Mouse (Mus musculus): ENCODE measurements around the gene Atmin. TPM values are rescaled to one million over a fixed set of nuclear protein-coding genes. Genes with fewer than 3 reads are reported as not detected.

Gene Atmin
- polyA plus RNA-seq (2015; fragmentation: Nextera tagmentation; extraction: Ambion mirVana) = 16.7 and 17.3 TPM in 2 replicates

DNA sequence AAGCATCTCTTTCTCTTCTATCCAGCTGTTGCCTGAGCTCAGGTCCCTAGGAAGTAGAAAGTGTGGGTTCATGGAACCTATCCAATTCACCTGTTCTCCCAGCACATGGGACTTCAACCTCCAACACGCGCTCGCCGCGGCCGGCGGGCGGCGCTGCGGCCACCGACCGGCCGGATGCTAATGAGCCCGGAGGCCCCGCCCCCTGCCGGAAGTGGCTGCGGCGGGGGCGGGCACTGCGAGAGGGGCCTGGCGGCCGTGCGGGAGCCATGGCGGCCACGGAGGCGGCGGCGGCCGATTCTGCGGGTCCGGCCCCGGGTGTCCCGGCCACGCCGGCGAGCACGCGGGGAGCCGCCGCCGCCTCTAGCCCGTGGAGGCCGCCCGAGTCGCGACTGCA is at the start of gene Atmin:
TSS of gene Atmin (plus strand) at position 233 of the 394 bp plus-strand sequence.
- peak within 1 kb of the TSS; percentile 99 for H3K4me3 ChIP-seq
- peak within 1 kb of the TSS; percentile 63; the same call in 1 of the 2 replicates for H3K27ac ChIP-seq (replicated peaks)
- H3K27me3 ChIP-seq = no peaks in the 10 kb centered on the region
- ATAC-seq (replicated peaks) = peak; percentile 90
- H3K9me3 ChIP-seq = no peaks in the 10 kb centered on the region
- peaks cover 10% of the 10 kb centered on the region for H3K4me1 ChIP-seq
- peak within 1 kb of the TSS; percentile 92 for H3K9ac ChIP-seq (replicated peaks)
- H3K36me3 ChIP-seq = no peaks in the 10 kb centered on the region
- under 1% methylated on average over 46 of the region's 46 CpGs for WGBS
- H3K4me2 ChIP-seq (replicated peaks) = peak within 1 kb of the TSS; percentile 78

GRCm38 (mm10) chr8:116893938-116894337 is 49.3 kb upstream of the Atmin start:
- H3K27me3 ChIP-seq = no peaks in the 10 kb centered on the region
- no peak overlapping the region for H3K4me3 ChIP-seq
- H3K9ac ChIP-seq (replicated peaks) = no peak overlapping the region
- no peaks in the 10 kb centered on the region for H3K9me3 ChIP-seq
- 0 out of 2 replicates have a peak, but pooled peaks cover 2% of the 10 kb centered on the region for H3K36me3 ChIP-seq
- H3K4me1 ChIP-seq = no peaks in the 10 kb centered on the region
- 94% methylated on average over 11 of the region's 11 CpGs for WGBS
- ATAC-seq (replicated peaks) = no peak
- no peak overlapping the region for H3K27ac ChIP-seq (replicated peaks)
- no peak overlapping the region for H3K4me2 ChIP-seq (replicated peaks)

- 94% methylated on average over 6 of the region's 6 CpGs for WGBS
Measured at GRCm38 (mm10) chr8:116895521-116895920, 47.7 kb upstream of the Atmin start.

DNA sequence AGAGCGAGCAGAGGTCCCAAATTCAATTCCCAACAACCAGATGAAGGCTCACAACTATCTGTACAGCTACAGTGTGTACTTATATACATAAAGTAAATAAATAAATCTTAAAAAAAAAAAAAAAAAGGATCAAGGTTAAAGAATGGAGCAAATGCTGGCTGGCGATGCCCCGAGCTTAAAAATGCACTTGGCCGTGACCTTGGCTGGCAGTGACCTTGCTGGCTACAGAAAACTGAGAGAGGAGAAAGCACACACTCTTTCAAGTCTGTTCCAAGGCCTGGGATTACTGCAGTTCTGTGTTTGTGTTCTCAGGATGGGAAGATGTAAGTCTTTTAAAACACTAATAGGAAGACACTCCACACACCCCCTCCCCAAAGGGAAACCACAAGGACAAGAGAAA is 38.5 kb upstream of the Atmin start:
- H3K27ac ChIP-seq (replicated peaks) = no peak overlapping the region
- no peaks in the 10 kb centered on the region for H3K9me3 ChIP-seq
- H3K4me3 ChIP-seq = no peak overlapping the region
- no peak overlapping the region for H3K4me2 ChIP-seq (replicated peaks)
- no peak overlapping the region for H3K9ac ChIP-seq (replicated peaks)
- WGBS = 99% methylated on average over 4 of the region's 4 CpGs
- H3K27me3 ChIP-seq = no peaks in the 10 kb centered on the region
- no peak for ATAC-seq (replicated peaks)
- H3K4me1 ChIP-seq = no peaks in the 10 kb centered on the region
- no peaks in the 10 kb centered on the region for H3K36me3 ChIP-seq

More at GRCm38 (mm10) chr8:116895521-116895920, 47.7 kb upstream of the Atmin start:
- Histone ChIP-seq H3K36me3 (0 out of 2 replicates have a peak, but pooled peaks cover 2% of the 10 kb centered on the region), H3K4me2 (replicated peaks) (no peak overlapping the region), H3K4me1 (no peaks in the 10 kb centered on the region), H3K4me3 (no peak overlapping the region), H3K27me3 (no peaks in the 10 kb centered on the region), H3K9me3 (no peaks in the 10 kb centered on the region), H3K9ac (replicated peaks) (no peak overlapping the region), H3K27ac (replicated peaks) (no peak overlapping the region)
- ATAC-seq (replicated peaks) = no peak

DNA sequence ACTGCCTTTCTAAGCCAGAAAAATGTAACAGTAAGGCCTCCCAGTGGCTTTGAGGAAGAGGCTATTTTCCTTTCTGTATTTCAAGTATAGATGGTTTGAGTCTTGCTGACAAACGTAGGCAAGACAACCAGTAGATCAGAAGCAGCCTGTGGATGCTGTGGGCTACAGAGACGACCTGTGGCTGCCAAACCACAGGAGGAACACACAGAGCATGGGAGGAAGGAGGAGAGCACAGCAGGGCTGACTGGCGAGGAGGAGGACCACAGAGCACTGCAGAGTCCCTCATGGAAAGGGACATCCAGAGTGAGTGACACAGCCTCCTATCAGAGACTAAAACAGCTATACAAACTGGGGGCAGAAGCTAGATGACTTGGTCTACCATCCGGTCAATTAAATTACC is 37.9 kb upstream of the Atmin start:
- no peak for ATAC-seq (replicated peaks)
- no peaks in the 10 kb centered on the region for H3K4me1 ChIP-seq
- no peak overlapping the region for H3K9ac ChIP-seq (replicated peaks)
- no peaks in the 10 kb centered on the region for H3K9me3 ChIP-seq
- H3K4me2 ChIP-seq (replicated peaks) = no peak overlapping the region
- no peaks in the 10 kb centered on the region for H3K36me3 ChIP-seq
- no peaks in the 10 kb centered on the region for H3K27me3 ChIP-seq
- 94% methylated on average over 4 of the region's 4 CpGs for WGBS
- H3K4me3 ChIP-seq = no peak overlapping the region
- no peak overlapping the region for H3K27ac ChIP-seq (replicated peaks)

GRCm38 (mm10) chr8:116905836-116906235 is 37.4 kb upstream of the Atmin start:
- Histone ChIP-seq H3K9ac (replicated peaks) (no peak overlapping the region), H3K4me2 (replicated peaks) (no peak overlapping the region), H3K27ac (replicated peaks) (no peak overlapping the region), H3K4me3 (no peak overlapping the region), H3K27me3 (no peaks in the 10 kb centered on the region), H3K36me3 (no peaks in the 10 kb centered on the region), H3K4me1 (no peaks in the 10 kb centered on the region), H3K9me3 (no peaks in the 10 kb centered on the region)
- WGBS = 97% methylated on average over 4 of the region's 4 CpGs
- ATAC-seq (replicated peaks) = no peak

GRCm38 (mm10) chr8:116921005-116921336 is 22.2 kb upstream of the Atmin start:
- Histone ChIP-seq H3K4me3 (peak overlapping the region; percentile 76), H3K27ac (replicated peaks) (peak overlapping the region; percentile 78), H3K36me3 (no peaks in the 10 kb centered on the region), H3K9me3 (no peaks in the 10 kb centered on the region), H3K27me3 (no peaks in the 10 kb centered on the region), H3K9ac (replicated peaks) (peak overlapping the region; percentile 61), H3K4me2 (replicated peaks) (peak overlapping the region; percentile 69), H3K4me1 (peaks cover 10% of the 10 kb centered on the region)
- peak; percentile 67 for ATAC-seq (replicated peaks)
- WGBS = under 1% methylated on average over 22 of the region's 22 CpGs

DNA sequence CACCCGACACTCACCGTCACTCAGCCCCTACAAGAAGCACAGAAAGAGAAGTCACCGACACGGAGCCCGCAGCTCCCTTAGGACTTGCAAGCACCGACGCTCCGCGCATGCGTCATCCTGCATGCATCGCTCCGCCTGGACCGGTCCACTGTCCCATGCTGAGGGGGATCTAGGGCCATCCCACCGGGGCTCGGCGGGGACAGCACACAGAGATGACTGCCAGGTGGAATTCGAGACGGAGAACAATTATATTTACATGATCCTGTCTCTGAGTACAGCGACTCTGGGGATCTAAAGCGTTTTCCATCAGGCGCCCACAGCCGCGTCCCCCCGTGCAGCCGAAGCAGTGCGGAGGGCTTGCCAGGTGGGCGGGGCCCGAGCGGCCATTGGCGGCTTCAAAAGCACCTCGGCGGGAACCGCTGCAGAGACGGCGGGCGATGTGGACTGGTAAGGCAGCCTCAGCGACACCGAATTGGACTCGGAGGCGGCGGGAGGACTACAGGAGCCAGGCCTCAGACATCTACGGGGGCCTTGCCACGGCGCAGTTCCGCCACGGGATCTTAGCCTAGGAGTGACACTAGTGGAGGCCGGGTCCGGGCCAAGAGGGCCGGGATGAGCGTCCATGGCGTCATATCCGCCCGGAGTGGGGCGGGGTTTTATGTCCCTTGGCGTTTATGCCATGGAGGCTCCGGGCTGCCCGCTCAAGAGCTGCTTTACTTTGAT is 21.7 kb upstream of the Atmin start, which contains the start of the genes Cmc2 and Cenpn:
TSS of gene Cmc2 (minus strand) at position 119 of the 723 bp plus-strand sequence.
TSS of gene Cenpn (plus strand) at position 394 of the 723 bp plus-strand sequence.
- no peaks in the 10 kb centered on the region for H3K9me3 ChIP-seq
- peak within 1 kb of the TSS; percentile 76 for H3K4me3 ChIP-seq
- ATAC-seq (replicated peaks) = peak; percentile 97
- H3K27ac ChIP-seq (replicated peaks) = peak within 1 kb of the TSS; percentile 78
- H3K9ac ChIP-seq (replicated peaks) = peak within 1 kb of the TSS; percentile 61
- peaks cover 10% of the 10 kb centered on the region for H3K4me1 ChIP-seq
- under 1% methylated on average over 57 of the region's 57 CpGs for WGBS
- H3K4me2 ChIP-seq (replicated peaks) = peak within 1 kb of the TSS; percentile 69
- H3K36me3 ChIP-seq = no peaks in the 10 kb centered on the region
- no peaks in the 10 kb centered on the region for H3K27me3 ChIP-seq

DNA sequence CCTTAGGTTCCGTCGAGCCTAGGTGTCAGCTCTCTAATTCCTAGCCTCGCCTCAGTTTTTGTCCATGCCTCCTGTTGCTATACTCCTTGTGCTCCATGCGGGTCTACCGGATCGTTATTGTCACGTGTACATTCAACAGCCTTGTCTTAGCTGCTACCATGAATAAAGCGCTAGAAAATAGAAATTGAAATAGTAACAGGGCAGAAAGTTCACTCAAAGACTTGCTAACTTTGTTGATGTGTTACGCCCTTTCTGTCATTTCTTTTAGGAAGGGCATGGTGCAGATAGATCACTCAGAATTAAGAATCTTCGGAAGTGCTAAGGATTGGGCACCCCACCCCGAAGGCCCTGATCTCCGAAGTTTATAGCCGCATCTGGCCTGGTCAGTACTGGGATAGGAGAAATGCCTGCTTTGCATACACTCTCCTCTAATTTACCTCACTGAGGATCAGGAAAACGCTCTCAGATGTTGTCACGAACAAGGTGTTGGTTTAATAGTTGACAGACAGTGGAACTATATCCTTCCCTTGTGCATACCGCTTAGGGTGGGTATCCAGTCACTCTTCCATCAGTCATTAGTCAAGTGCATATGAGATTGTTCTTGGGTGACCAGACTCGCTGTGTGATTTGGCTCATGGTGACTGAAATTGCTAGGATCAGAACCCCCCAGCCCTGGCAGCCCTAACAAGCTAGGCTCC is 21.0 kb upstream of the Atmin start:
- Histone ChIP-seq H3K36me3 (0 out of 2 replicates have a peak, but pooled peaks cover 2% of the 10 kb centered on the region), H3K9me3 (no peaks in the 10 kb centered on the region), H3K27me3 (no peaks in the 10 kb centered on the region), H3K4me2 (replicated peaks) (peak overlapping the region; percentile 69), H3K4me3 (peak overlapping the region; percentile 76), H3K27ac (replicated peaks) (peak overlapping the region; percentile 78), H3K4me1 (peaks cover 10% of the 10 kb centered on the region), H3K9ac (replicated peaks) (peak overlapping the region; percentile 61)
- peak; percentile 24 for ATAC-seq (replicated peaks)
- 33% methylated on average over 17 of the region's 17 CpGs for WGBS

DNA sequence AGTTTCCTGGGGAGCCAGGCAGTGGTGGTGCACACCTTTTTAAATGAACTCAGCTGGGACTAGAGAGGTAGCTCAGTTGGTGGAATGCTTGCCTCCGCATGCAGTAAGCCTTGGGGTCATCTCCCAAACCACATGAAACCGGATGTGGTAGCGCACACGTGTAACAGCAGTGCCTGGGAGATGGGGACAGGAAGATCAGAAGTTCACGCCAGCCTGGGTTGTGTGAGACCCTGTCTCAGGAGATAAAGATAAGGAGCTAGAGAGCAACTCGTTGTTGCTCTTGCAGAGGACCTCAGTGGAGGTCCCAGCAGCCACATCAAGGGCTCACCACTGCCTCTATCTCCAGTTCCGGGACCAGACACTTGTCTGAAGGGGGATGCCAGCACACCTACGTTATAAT is 19.7 kb upstream of the Atmin start:
- Histone ChIP-seq H3K36me3 (peaks cover 2% of the 10 kb centered on the region; the same call in 1 of the 2 replicates), H3K4me1 (peaks cover 10% of the 10 kb centered on the region), H3K4me2 (replicated peaks) (no peak overlapping the region), H3K27ac (replicated peaks) (no peak overlapping the region), H3K9me3 (no peaks in the 10 kb centered on the region), H3K9ac (replicated peaks) (no peak overlapping the region), H3K4me3 (no peak overlapping the region), H3K27me3 (no peaks in the 10 kb centered on the region)
- ATAC-seq (replicated peaks) = no peak
- 96% methylated on average over 8 of the region's 8 CpGs for WGBS

DNA sequence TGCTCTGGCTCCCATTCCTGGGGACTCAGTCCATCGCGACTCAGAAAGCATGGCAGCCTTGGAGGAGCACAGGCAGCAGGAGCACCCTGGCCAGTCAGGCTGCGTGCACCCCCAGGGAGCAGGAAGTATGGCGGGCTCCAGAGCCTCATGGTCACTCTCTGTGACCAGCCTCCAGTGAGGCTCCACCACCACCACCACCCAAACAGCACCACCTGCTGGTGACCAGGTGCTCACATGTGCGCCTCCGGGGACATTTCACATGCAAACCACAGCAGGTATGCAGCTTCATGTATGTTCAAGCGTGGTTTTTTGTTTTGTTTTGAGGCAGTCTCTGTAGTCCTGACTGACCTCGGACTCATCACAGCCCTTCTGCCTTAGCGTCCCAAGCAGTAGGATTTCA is 15.3 kb upstream of the Atmin start:
- Histone ChIP-seq H3K9me3 (no peaks in the 10 kb centered on the region), H3K27me3 (no peaks in the 10 kb centered on the region), H3K9ac (replicated peaks) (no peak overlapping the region), H3K4me3 (no peak overlapping the region), H3K4me2 (replicated peaks) (no peak overlapping the region), H3K27ac (replicated peaks) (no peak overlapping the region), H3K36me3 (peaks cover 2% of the 10 kb centered on the region; the same call in 1 of the 2 replicates), H3K4me1 (no peaks in the 10 kb centered on the region)
- ATAC-seq (replicated peaks) = no peak
- 84% methylated on average over 9 of the region's 9 CpGs for WGBS

GRCm38 (mm10) chr8:116928588-116928987 is 14.6 kb upstream of the Atmin start:
- 89% methylated on average over 5 of the region's 5 CpGs for WGBS
- no peak for ATAC-seq (replicated peaks)

More at GRCm38 (mm10) chr8:116928588-116928987, 14.6 kb upstream of the Atmin start:
- no peaks in the 10 kb centered on the region for H3K27me3 ChIP-seq
- no peaks in the 10 kb centered on the region for H3K9me3 ChIP-seq
- H3K36me3 ChIP-seq = peaks cover 2% of the 10 kb centered on the region; the same call in 1 of the 2 replicates
- H3K4me2 ChIP-seq (replicated peaks) = no peak overlapping the region
- no peak overlapping the region for H3K4me3 ChIP-seq
- H3K27ac ChIP-seq (replicated peaks) = no peak overlapping the region
- no peak overlapping the region for H3K9ac ChIP-seq (replicated peaks)
- no peaks in the 10 kb centered on the region for H3K4me1 ChIP-seq
